Mouse (Mus musculus) colon, adult 2 months (tissue): ENCODE measurements around the gene Spata21. TPM values are rescaled to one million over a fixed set of nuclear protein-coding genes. Genes with fewer than 3 reads are reported as not detected.

Source experiments
- polyA plus RNA-seq: library from polyadenylated mRNA; depleted of rRNA; stranded (reverse); fragments of >200 nt; gene quantifications from 2 replicates; pipeline ENCODE4 v1.2.3, GENCODE M21; 2012; rRNA removed

Spata21 gene
- 0.10 TPM in 1 of 2 replicates, not detected in the other for polyA plus RNA-seq

DNA sequence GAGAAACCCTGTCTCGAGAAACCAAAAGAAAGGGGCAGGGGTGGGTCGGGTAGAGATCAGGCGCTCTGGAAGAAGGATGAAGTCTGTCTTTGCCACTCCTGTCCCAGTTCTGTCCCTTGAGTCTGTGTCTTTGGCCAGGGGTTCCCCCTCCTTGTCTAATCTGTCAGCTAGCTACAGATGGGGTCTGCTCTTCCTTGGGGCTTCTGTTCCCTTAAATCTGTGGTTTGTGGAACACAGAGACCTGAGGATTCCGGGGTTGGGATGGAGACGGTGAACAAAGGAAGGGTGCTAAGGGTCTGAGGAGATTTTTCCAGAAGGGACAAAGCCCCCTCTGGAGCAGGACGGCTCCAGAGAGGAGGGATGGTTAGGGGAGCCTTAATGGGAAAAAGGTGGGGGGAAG, at the start of gene Spata21:
TSS of gene Spata21 (plus strand) at position 301 of the 400 bp plus-strand sequence.

DNA sequence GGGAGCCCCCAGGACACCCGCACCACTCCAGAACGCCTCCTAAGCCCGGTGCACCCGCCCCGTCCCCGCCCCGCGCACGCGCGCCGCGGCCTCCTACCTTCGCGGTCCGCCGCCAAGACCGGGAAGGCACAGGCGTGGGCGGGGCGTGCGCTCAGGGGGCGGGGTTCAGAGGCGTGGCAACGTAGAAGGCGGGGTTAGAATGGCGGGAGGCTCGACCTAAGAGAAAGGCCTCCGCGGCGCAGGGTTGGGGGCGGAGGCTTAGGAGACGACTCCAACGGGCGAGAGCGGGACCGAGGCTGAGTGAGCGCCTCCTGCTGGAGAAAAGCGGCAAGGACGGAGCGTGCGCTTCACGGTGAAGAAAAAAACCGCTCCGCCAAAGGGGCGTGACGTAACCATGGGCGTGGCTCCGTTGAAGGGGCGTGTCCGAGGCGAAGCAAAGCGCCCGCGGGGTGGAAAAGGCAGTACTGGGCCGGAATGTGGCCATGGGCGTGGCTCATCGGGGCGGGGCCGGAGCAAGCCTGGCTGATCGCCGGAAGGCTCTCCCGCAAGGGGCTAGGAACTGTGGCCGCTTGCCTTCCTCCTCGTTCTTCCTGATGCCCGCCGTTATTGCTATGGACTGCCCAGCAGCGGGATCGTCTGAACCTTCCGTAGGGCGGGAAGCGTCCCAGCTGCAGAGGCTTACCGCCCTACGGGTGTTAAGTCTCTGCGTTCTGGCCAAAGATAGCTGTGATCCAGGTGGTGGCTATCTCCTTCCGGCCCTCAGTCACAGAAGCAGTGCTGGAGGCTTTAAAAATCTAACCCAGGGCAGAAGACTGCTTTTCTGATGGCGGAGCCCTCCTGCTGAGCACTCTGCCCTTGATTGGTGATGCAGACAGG, 27.5 kb upstream of the Spata21 start, which contains the start of gene Crocc:
TSS of gene Crocc (minus strand) at position 125 of the 876 bp plus-strand sequence.

DNA sequence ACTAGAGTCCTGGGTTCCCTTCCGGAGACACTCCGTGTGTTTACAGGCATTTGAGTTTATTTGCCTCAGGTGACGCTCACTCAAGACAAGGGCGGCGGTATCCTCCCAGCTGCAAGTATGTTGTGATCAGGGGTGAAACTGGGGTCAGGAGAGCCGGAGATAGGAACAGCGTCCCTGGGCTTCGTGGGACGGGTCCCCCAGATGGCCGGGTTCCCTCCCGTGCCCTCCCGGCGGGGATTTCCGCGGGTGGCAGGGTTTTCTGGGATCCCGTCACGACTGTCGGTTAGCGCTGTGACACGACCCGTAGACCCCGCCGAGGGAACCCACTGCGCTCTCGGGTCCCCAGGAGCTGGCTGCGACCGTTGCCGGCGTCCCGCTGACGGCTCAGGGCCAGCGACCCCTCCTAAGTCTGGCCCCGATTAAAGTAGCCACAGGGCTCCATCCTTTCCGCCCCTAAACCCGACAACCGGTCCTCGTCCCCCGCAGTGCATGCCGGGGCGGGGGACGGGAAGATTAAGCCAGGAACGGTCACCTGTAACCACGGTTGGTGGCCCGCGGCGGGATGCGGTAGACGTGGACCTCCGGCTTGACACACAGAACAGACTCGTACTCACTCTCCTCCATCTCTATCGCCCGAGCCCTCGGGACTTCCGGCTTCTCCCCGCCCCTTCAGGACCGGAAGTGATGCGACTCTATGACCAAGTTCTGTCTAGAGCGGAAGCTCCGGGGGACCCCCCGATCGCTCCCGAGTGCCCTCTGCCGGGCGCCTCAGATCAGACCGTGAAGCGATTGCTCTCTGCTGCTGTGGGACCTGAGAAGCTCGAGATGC, 10.2 kb upstream of the Spata21 start, which contains the start of gene Necap2:
TSS of gene Necap2 (minus strand) at position 677 of the 829 bp plus-strand sequence.

DNA sequence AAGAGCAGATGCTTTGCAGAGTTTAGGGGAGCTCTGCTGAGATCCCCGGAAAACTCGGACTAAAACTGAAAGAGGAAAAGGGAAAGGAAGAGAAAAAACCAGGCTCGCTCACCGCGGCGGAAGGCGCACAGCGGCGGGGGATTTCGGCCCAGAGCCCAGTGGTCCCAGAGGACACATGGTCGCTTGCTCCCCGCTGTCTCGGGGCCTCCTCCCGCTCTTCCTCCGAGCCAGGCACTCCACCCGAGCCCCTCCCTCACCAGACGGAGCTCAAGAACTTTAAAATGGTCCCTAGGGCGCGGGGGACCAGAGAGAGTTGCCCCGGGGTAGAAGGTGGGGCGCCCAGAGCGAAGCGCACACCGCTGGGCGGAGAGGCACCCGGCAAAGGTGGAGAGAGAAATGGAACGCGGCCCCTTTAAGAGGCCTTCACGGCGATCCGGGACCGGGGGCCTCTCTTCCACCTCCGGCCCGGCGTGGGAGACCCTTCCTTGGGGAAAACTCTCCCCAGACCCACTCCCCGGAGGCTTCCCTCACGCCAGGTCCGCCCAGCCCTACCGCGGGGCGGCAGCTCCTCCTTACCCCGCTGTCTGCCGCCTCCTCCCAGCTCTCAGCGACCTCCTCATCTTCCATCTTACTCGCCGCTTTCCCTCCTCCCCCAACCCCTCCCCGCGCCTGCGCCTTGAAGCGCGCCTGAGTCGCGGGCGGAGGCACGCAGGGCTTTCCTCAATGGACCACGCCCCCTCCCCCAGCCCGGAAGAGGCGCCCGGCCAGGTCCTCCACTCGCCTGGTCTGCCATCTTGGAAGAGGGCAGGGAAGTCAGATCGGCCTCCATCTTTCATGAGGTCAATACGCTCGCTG, 51.2 kb downstream of the Spata21 start, which contains the start of gene Szrd1:
TSS of gene Szrd1 (minus strand) at position 660 of the 855 bp plus-strand sequence.

DNA sequence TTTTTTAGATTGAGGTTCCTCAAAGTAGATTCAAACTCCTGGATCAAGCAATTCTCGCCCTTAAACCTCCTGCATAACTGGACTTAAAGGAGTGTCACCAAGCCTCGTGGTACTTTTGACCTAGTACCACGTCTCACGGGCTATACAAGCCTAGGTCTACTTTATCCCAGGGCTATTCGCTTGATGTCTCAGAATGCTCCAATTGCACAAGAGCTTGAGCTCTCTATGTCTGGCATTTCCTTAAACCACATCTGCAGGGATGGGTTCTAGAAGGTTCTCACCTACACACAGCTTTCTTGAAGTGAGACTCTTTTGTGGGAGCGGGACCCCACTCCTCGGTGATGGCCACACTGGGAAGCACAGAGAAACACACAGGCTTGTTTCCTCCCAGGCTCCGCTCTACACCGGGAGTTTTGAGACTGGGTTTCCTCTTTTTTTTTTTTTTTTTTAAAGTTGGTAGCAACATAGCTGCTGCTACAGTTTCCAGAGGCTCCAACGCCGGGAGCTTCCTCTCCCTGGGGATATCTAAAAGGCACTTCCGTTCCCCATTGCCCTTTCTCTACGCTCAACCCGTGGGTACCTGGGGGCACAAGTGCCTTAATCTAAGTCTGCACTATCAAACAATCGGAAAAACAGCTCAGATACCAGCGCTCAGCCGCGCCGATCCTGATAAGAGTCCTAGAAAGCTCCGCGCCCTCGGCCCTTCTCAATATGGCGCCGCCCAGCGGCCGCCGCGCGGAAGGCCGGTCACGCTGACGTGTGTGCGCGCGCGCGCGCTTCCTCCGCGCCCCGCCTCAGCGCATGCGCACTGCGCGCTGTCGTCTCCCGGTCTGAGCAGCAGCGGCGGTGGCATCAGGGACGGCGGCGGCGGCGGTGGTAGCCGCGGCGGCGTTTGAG, 59.2 kb downstream of the Spata21 start, which contains the start of gene Fbxo42:
TSS of gene Fbxo42 (plus strand) at position 802 of the 897 bp plus-strand sequence.

Other genes with a start within 250 kb of the Spata21 start
- gene Padi1, start 242.6 kb upstream of the Spata21 start, polyA plus RNA-seq, result 0.06 TPM in 1 of 2 replicates, not detected in the other
- 2.5 and 3.7 TPM in 2 replicates for gene Padi2, start 182.0 kb upstream of the Spata21 start, polyA plus RNA-seq
- 270 and 297 TPM in 2 replicates for gene Sdhb, start 127.1 kb upstream of the Spata21 start, polyA plus RNA-seq
- gene Atp13a2, start 101.5 kb upstream of the Spata21 start, polyA plus RNA-seq, result 95.4 and 105 TPM in 2 replicates
- gene Mfap2, start 77.9 kb upstream of the Spata21 start, polyA plus RNA-seq, result 27.4 and 31.3 TPM in 2 replicates
- gene Crocc, start 27.8 kb upstream of the Spata21 start, polyA plus RNA-seq, result 12.1 and 15.6 TPM in 2 replicates
- gene Necap2, start 10.0 kb upstream of the Spata21 start, polyA plus RNA-seq, result 95.4 and 103 TPM in 2 replicates
- 67.9 and 69.4 TPM in 2 replicates for gene Szrd1, start 51.4 kb downstream of the Spata21 start, polyA plus RNA-seq
- gene Fbxo42, start 59.6 kb downstream of the Spata21 start, polyA plus RNA-seq, result 13.2 and 13.4 TPM in 2 replicates
- 2.5 and 3.6 TPM in 2 replicates for gene Rsg1, start 125.6 kb downstream of the Spata21 start, polyA plus RNA-seq
- 23.9 and 27.9 TPM in 2 replicates for gene Arhgef19, start 151.2 kb downstream of the Spata21 start, polyA plus RNA-seq
- 13.9 and 17.4 TPM in 2 replicates for gene Epha2, start 212.9 kb downstream of the Spata21 start, polyA plus RNA-seq